Mouse (Mus musculus): Measurements from ENCODE around the gene Oxld1.

Oxld1 gene

GRCm38 (mm10) chr11:120484265-120484981 is 26.6 kb upstream of the Oxld1 start, which contains the start of gene Mrpl12:
Mrpl12 (plus strand) TSS chr11:120484613.
- DNase-seq (ENCODE audit: low spot score in 2 of 2), result peak; percentile 82 to 92

- DNase-seq (ENCODE audit: low spot score in 2 of 2), result no peak
Observed at GRCm38 (mm10) chr11:120483448-120483934, 25.6 kb upstream of the Oxld1 start.

GRCm38 (mm10) chr11:120472052-120472451 is 14.2 kb upstream of the Oxld1 start:
- no peak for DNase-seq (ENCODE audit: low spot score in 2 of 2)

GRCm38 (mm10) chr11:120467736-120468092 is 9.8 kb upstream of the Oxld1 start:
- DNase-seq (ENCODE audit: low spot score in 2 of 2), result no peak

- peak; percentile 87 to 96 for DNase-seq (ENCODE audit: low spot score in 2 of 2)
Observed at GRCm38 (mm10) chr11:120467051-120467735, 9.3 kb upstream of the Oxld1 start, which contains the start of gene Arl16. Arl16 (minus strand) TSS chr11:120467607.

GRCm38 (mm10) chr11:120465521-120465920 is 7.7 kb upstream of the Oxld1 start:
- DNase-seq (ENCODE audit: low spot score in 2 of 2), result no peak

- no peak for DNase-seq (ENCODE audit: low spot score in 2 of 2)
Observed at GRCm38 (mm10) chr11:120464365-120464764, 6.5 kb upstream of the Oxld1 start.

- no peak for DNase-seq (ENCODE audit: low spot score in 2 of 2)
Observed at GRCm38 (mm10) chr11:120463536-120463935, 5.7 kb upstream of the Oxld1 start.

GRCm38 (mm10) chr11:120458847-120459597 is 1.2 kb upstream of the Oxld1 start:
- DNase-seq (ENCODE audit: low spot score in 2 of 2), result peak in 1 of 2 experiments; percentile 45

- no peak for DNase-seq (ENCODE audit: low spot score in 2 of 2)
Observed at GRCm38 (mm10) chr11:120457370-120457769, 498 bp downstream of the Oxld1 start.

- DNase-seq (ENCODE audit: low spot score in 2 of 2), result no peak
Observed at GRCm38 (mm10) chr11:120455413-120455812, 2.5 kb downstream of the Oxld1 start.

- no peak for DNase-seq (ENCODE audit: low spot score in 2 of 2)
Observed at GRCm38 (mm10) chr11:120454965-120455364, 2.9 kb downstream of the Oxld1 start.

- DNase-seq (ENCODE audit: low spot score in 2 of 2), result no peak
Observed at GRCm38 (mm10) chr11:120453306-120453705, 4.6 kb downstream of the Oxld1 start, which contains the start of gene Pde6g. Pde6g (minus strand) TSS chr11:120453500.

GRCm38 (mm10) chr11:120452246-120452645 is 5.6 kb downstream of the Oxld1 start:
- no peak for DNase-seq (ENCODE audit: low spot score in 2 of 2)

GRCm38 (mm10) chr11:120447179-120447578 is 10.7 kb downstream of the Oxld1 start:
- DNase-seq (ENCODE audit: low spot score in 2 of 2), result no peak

- no peak for DNase-seq (ENCODE audit: low spot score in 2 of 2)
Observed at GRCm38 (mm10) chr11:120445475-120445874, 12.4 kb downstream of the Oxld1 start.

- DNase-seq (ENCODE audit: low spot score in 2 of 2), result no peak
Observed at GRCm38 (mm10) chr11:120444106-120444505, 13.8 kb downstream of the Oxld1 start.

GRCm38 (mm10) chr11:120442765-120443280 is 15.0 kb downstream of the Oxld1 start:
- no peak for DNase-seq (ENCODE audit: low spot score in 2 of 2)

- no peak for DNase-seq (ENCODE audit: low spot score in 2 of 2)
Observed at GRCm38 (mm10) chr11:120442344-120442743, 15.5 kb downstream of the Oxld1 start, which contains the start of gene Tspan10. Tspan10 (plus strand) TSS chr11:120442644.

- no peak for DNase-seq (ENCODE audit: low spot score in 2 of 2)
Observed at GRCm38 (mm10) chr11:120437857-120438385, 19.9 kb downstream of the Oxld1 start.

- peak; percentile 91 to 97 for DNase-seq (ENCODE audit: low spot score in 2 of 2)
Observed at GRCm38 (mm10) chr11:120437152-120437856, 20.6 kb downstream of the Oxld1 start, which contains the start of gene Nploc4. Nploc4 (minus strand) TSS chr11:120437708.
